Mouse (Mus musculus): ENCODE measurements around the gene AI854703. TPM values are rescaled to one million over a fixed set of nuclear protein-coding genes. Genes with fewer than 3 reads are reported as not detected.

Gene AI854703
- polyA plus RNA-seq, 1 experiment: 1.7 TPM

DNA sequence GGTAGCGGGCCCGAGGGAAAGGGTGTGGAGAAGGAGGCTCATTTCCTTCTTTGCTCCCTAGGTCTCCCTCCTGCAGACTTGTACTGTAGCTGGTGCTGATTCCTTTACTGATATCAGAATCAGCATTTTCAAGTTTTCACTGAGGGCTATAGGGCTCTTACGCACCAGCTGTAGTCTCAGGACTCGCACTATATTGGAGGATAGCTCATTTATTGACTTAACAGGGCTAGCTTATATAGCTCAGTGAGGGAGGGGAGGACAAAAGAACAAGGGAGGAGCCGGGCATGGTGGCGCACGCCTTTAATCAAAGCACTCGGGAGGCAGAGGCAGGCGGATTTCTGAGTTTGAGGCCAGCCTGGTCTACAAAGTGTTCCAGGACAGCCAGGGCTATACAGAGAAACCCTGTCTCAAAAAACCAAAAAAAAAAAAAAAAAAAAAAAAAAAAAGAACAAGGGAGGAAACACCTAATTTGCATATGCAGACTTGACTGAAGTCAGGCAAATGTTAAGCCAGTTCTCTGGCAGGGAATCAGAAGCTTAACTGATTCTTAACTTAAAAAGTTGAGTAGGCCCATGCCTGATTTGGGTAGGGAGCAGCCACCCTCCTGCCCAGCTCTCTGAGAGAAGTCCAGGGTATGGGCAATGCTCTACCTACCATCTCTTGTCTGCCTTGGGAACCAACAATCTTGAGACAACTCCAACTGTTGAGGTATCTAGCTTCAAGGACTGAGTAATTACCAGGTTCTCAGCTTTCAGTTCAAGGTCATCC is 47.9 kb downstream of the AI854703 start:
- peaks cover 9% of the 10 kb centered on the region for H3K36me3 ChIP-seq (ENCODE audit: control insufficient read depth, insufficient read depth, low read length)
- peak overlapping the region; percentile 97 for H3K27ac ChIP-seq (ENCODE audit: control insufficient read depth, insufficient read depth, low read length)
- 87% methylated on average over 9 of the region's 9 CpGs for WGBS
- no peak for TF ChIP-seq POLR2A (IDR thresholded peaks at IDR 0.05; ENCODE audit: control insufficient read depth, extremely low read depth, insufficient read depth, low read length, poor library complexity)
- no peak for TF ChIP-seq CTCF (IDR thresholded peaks at IDR 0.05; ENCODE audit: borderline replicate concordance, control insufficient read depth, extremely low read depth, insufficient read depth, low read length, poor library complexity)
- no peaks in the 10 kb centered on the region for H3K27me3 ChIP-seq (ENCODE audit: control insufficient read depth, insufficient read depth, low read length)
- H3K4me3 ChIP-seq (ENCODE audit: control insufficient read depth, insufficient read depth, low read length): no peak overlapping the region
- H3K4me1 ChIP-seq (replicated peaks; ENCODE audit: control insufficient read depth, insufficient read depth, low read length): peaks cover 25% of the 10 kb centered on the region
- DNase-seq: no peak

DNA sequence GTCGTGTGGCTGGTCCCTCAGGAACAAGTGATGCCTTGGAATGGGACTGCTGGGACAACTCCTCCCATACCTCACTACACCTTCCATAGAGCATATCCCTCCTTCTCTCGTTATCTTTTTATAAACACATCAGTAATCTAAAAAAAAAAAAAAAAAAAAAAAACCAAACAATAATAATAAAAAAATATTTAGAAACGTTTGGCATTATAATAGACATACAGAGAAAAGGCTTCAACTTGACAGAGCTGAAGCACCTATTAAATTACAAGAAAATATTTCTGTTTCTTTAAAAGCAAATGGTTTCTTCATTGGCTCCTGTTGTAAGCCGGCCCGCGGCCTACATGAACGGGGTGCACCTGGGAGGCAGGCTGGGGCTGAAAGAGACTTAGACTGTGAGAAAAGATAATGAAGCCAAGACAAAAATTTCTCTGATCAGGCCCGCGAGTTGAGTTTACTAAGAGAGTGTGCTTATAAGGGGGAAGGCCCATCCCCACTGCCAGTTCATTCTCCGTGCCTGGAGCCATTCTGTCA is 48.9 kb downstream of the AI854703 start:
- Histone ChIP-seq H3K36me3 (ENCODE audit: control insufficient read depth, insufficient read depth, low read length) (peaks cover 9% of the 10 kb centered on the region), H3K27ac (ENCODE audit: control insufficient read depth, insufficient read depth, low read length) (peak overlapping the region; percentile 97), H3K27me3 (ENCODE audit: control insufficient read depth, insufficient read depth, low read length) (no peaks in the 10 kb centered on the region), H3K4me1 (replicated peaks; ENCODE audit: control insufficient read depth, insufficient read depth, low read length) (peaks cover 32% of the 10 kb centered on the region), H3K4me3 (ENCODE audit: control insufficient read depth, insufficient read depth, low read length) (peak overlapping the region; percentile 53)
- DNase-seq: no peak
- WGBS: 16% methylated on average over 10 of the region's 10 CpGs
- TF ChIP-seq CTCF (IDR thresholded peaks at IDR 0.05; ENCODE audit: borderline replicate concordance, control insufficient read depth, extremely low read depth, insufficient read depth, low read length, poor library complexity) (no peak), POLR2A (IDR thresholded peaks at IDR 0.05; ENCODE audit: control insufficient read depth, extremely low read depth, insufficient read depth, low read length, poor library complexity) (no peak)

DNA sequence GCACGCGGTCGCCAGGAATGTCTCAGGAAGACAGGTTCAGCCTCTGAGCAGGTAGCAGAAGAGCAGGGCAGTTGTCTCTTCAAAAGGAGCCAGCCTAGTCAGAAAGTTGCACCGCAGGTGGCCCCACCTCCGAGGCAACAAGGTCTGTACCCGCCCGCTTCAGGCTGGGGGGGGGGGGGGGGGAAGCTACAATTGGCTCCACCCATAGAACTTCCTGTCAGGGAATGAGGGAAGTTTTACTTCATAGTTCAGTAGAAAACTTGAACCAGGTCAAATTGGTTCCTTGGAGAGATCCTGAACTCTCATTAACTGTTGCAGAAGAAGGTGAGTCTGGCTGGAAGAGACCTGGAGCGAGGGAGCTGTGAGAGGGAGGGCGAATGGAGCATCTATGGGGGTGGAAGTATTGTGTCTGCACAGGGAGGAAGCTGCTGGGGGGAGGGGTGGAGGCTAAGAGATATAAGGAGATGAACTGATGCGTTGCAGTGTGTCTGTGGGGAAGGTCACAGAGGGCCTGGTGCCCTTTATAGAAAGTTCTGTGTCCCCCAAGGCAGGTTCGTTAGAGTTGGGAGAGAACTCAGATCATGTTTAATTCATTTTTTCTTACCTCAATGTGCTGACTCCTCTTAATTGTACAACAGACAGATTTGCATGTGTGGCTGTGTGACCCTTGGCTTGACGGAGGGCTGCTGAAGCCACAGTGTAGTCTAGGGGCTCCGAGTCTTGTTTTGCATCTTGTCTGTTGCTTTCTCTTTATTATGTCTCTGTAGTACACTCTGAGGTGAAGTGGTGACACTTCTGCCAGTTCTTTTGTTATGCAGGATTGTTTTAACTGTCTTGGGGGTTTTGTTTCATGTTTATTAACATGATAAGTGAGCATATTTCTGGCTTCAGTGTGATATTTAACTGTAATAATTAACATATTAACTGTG is 49.6 kb downstream of the AI854703 start, which contains the start of gene Gimap9:
TSS of gene Gimap9 (plus strand) at position 199 of the 929 bp plus-strand sequence.
- under 1% methylated on average over 13 of the region's 13 CpGs for WGBS
- peak; percentile 45; the same call in 1 of the 2 replicates for TF ChIP-seq POLR2A (IDR thresholded peaks at IDR 0.05; ENCODE audit: control insufficient read depth, extremely low read depth, insufficient read depth, low read length, poor library complexity)
- TF ChIP-seq CTCF (IDR thresholded peaks at IDR 0.05; ENCODE audit: borderline replicate concordance, control insufficient read depth, extremely low read depth, insufficient read depth, low read length, poor library complexity): no peak
- peaks cover 9% of the 10 kb centered on the region for H3K36me3 ChIP-seq (ENCODE audit: control insufficient read depth, insufficient read depth, low read length)

DNA sequence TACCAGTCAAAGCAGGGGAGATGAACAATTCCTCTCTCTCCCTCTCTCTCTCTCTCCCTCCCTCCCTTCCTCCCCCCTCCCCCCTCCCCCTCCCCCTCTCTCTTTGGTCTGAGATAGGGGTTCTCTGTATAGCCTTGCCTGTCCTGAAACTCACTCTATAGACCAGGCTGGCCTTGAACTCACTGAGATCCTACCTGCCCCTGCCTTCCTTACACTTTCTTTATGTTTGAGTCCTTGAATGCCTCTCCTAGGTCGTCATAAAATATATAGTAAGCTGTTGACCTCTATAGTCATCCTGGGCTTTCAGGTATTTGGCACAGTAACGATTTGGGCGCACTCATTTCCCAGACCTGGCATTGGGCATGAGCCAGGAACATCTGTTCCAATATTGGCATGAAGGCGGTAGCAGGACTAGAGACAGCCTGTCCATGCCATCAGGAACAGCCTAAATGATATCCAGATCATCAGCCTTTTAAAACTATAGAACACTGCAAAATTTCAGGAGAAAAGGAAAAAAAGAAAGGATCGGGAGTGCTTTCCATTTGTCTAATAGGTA is 50.4 kb downstream of the AI854703 start:
- TF ChIP-seq POLR2A (IDR thresholded peaks at IDR 0.05; ENCODE audit: control insufficient read depth, extremely low read depth, insufficient read depth, low read length, poor library complexity) (no peak), CTCF (IDR thresholded peaks at IDR 0.05; ENCODE audit: borderline replicate concordance, control insufficient read depth, extremely low read depth, insufficient read depth, low read length, poor library complexity) (no peak)
- Histone ChIP-seq H3K27me3 (ENCODE audit: control insufficient read depth, insufficient read depth, low read length) (no peaks in the 10 kb centered on the region), H3K4me3 (ENCODE audit: control insufficient read depth, insufficient read depth, low read length) (peak overlapping the region; percentile 49), H3K4me1 (replicated peaks; ENCODE audit: control insufficient read depth, insufficient read depth, low read length) (peaks cover 35% of the 10 kb centered on the region), H3K27ac (ENCODE audit: control insufficient read depth, insufficient read depth, low read length) (peak overlapping the region; percentile 96), H3K36me3 (ENCODE audit: control insufficient read depth, insufficient read depth, low read length) (peaks cover 9% of the 10 kb centered on the region)
- 41% methylated on average over 5 of the region's 5 CpGs for WGBS
- no peak for DNase-seq

More for the DNA sequence above, 49.6 kb downstream of the AI854703 start, which contains the start of gene Gimap9:
- Histone ChIP-seq H3K4me3 (ENCODE audit: control insufficient read depth, insufficient read depth, low read length) (peak within 1 kb of the TSS; percentile 71), H3K4me1 (replicated peaks; ENCODE audit: control insufficient read depth, insufficient read depth, low read length) (peaks cover 35% of the 10 kb centered on the region), H3K27me3 (ENCODE audit: control insufficient read depth, insufficient read depth, low read length) (no peaks in the 10 kb centered on the region), H3K27ac (ENCODE audit: control insufficient read depth, insufficient read depth, low read length) (peak within 1 kb of the TSS; percentile 97)
- peak; percentile 90 for DNase-seq

DNA sequence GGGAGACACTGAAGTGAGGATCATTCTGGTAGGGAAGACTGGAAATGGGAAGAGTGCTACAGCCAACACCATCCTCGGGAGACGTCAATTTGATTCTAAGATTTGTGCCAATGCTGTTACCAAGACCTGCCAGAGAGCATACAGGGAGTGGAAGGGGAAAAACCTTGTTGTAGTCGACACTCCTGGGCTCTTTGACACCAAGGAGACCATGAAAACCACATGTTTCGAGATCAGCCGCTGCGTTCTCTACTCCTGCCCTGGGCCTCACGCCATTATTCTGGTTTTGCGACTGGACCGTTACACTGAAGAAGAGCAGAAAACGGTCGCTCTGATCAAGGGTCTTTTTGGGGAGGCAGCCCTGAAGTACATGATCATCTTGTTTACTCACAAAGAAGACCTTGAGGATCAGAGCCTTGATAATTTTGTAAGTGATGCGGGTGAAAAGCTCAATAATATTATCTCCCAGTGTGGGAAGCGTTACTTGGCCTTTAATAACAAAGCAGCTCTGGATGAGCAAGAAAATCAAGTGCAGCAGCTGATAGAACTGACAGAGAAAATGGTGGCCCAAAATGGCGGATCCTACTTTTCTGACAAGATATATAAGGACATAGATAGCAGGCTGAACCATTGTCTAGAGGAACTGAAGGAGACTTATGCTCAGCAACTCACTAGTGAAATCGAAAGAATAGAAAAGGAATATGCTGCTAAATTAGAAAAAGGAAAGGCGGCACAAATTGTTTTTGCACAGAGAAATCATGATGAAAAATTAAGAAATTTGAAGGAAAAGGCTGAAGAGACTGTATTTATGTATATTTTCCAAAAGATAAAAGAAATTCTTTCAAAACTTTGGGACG is 51.2 kb downstream of the AI854703 start:
- TF ChIP-seq POLR2A (IDR thresholded peaks at IDR 0.05; ENCODE audit: control insufficient read depth, extremely low read depth, insufficient read depth, low read length, poor library complexity): no peak
- no peak for TF ChIP-seq CTCF (IDR thresholded peaks at IDR 0.05; ENCODE audit: borderline replicate concordance, control insufficient read depth, extremely low read depth, insufficient read depth, low read length, poor library complexity)
- WGBS: 46% methylated on average over 17 of the region's 17 CpGs

More for the DNA sequence above, 51.2 kb downstream of the AI854703 start:
- H3K27ac ChIP-seq (ENCODE audit: control insufficient read depth, insufficient read depth, low read length): peak overlapping the region; percentile 96
- no peaks in the 10 kb centered on the region for H3K27me3 ChIP-seq (ENCODE audit: control insufficient read depth, insufficient read depth, low read length)
- peaks cover 38% of the 10 kb centered on the region for H3K4me1 ChIP-seq (replicated peaks; ENCODE audit: control insufficient read depth, insufficient read depth, low read length)
- DNase-seq: no peak
- H3K36me3 ChIP-seq (ENCODE audit: control insufficient read depth, insufficient read depth, low read length): peaks cover 9% of the 10 kb centered on the region
- H3K4me3 ChIP-seq (ENCODE audit: control insufficient read depth, insufficient read depth, low read length): peak overlapping the region; percentile 47

All from thymus, adult 2 months (tissue).